ENCODE assay signal across 9 mouse cellular contexts in the genomic region with DNA sequence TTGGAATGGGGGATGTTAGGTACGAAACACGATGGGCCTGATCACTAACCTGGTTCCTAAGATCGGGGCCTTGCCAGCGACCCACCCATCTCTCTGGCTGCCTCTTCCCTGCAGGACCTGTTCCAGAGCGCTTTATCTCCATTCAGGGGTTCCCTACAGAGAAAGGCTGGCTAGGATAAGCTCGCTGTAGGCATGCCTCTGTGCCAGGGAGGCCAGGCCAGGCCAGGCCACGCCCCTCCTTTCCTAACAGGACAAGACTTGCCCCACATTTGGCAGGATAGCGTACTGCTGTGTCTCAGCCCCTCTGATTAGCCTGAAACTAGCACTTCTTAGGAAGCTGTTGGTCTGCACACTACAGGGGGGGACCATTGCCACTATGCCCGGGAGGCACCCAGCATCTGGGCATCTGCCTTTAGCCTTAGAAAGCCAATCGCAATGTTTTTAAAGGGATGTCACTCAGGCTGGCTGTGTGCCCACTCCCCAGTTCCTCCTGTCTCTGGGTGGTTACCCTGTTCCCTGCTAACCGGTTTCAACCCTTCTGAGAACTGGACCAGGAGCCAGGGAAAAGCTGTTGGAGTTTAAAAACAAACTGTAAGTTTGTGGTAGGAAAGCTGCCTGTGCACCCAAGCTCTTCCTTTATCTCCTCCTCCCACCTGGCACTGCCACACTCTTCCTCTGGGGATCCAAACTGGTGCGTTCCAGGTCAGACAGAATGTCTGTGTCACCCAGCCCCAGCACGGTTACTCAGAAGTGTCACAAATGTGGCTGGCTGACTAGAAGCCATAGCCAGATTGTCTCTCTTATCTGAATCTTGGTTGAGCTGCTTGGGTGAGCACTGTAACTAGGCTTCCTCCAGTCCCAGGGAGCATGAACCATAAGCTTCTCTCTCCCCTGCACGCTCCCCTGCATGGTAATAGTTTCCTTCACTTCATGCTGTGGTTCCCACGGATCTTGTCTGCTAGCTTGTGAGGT. TPM values are rescaled to one million over a fixed set of nuclear protein-coding genes. Genes with fewer than 3 reads are reported as not detected.
A peak's percentile ranks its signal among the peaks of the same experiment; 100 is the strongest.
DNase-seq lines count a peak whose midpoint lies in the region; ATAC-seq and TF ChIP-seq lines count a peak whose summit lies in the region.
"Had no signal": no experiment of that assay in that cellular context is flagged by ENCODE, and none has a peak within 500 bp of the region (broad histone marks: within the 10 kb centered on the region; RNA-seq: fewer than 3 reads in every experiment).

No protein-coding gene starts in this region.

- peaks cover 8% of the 10 kb centered on the region for H3K4me1 ChIP-seq in hindbrain, embryonic 16.5 days (ENCODE audit: control insufficient read depth, insufficient read depth, low read depth, low read length)
- H3K4me1 ChIP-seq in liver, postnatal 0 days (ENCODE audit: insufficient read depth) = peaks cover 37% of the 10 kb centered on the region

- no peaks in the 10 kb centered on the region for H3K36me3 ChIP-seq in hindbrain, embryonic 16.5 days (ENCODE audit: control insufficient read depth, insufficient read depth, low read length)
- peaks cover 17% of the 10 kb centered on the region for H3K36me3 ChIP-seq in liver, postnatal 0 days (replicated peaks; ENCODE audit: insufficient read depth, low read length)

- H3K27me3 ChIP-seq in hindbrain, embryonic 16.5 days (replicated peaks; ENCODE audit: control insufficient read depth, insufficient read depth, low read length) = no peaks in the 10 kb centered on the region
- H3K27me3 ChIP-seq in liver, postnatal 0 days (ENCODE audit: insufficient read depth, low read length) = no peaks in the 10 kb centered on the region
- H3K27me3 ChIP-seq: CH12.LX had no signal

- no peaks in the 10 kb centered on the region for H3K9me3 ChIP-seq in hindbrain, embryonic 16.5 days (ENCODE audit: control insufficient read depth, low read length)
- H3K9me3 ChIP-seq in liver, postnatal 0 days (ENCODE audit: low read length) = no peaks in the 10 kb centered on the region

- TF ChIP-seq CTCF in liver, postnatal 0 days (IDR thresholded peaks at IDR 0.05; ENCODE audit: low read depth) = no peak

- peak; percentile 65 for ATAC-seq in hindbrain, embryonic 16.5 days
- ATAC-seq in liver, postnatal 0 days = peak; percentile 85

- no peak overlapping the region for H3K4me3 ChIP-seq in hindbrain, embryonic 16.5 days (ENCODE audit: low read length)
- H3K4me3 ChIP-seq in liver, postnatal 0 days (ENCODE audit: low read depth, low read length) = no peak overlapping the region

- peak; percentile 88 for TF ChIP-seq EP300 in liver, postnatal 0 days (IDR thresholded peaks at IDR 0.05; ENCODE audit: low read depth)

- WGBS in hindbrain, embryonic 16.5 days = 55% methylated on average over 15 of the region's 15 CpGs
- WGBS in liver, postnatal 0 days (ENCODE audit: insufficient replicate concordance) = 49% methylated on average over 15 of the region's 15 CpGs

- DNase-seq in cerebellum, postnatal 10 days = peak; percentile 74 to 82
- DNase-seq in cerebellum, postnatal 36 days = no peak
- DNase-seq in 416B (ENCODE audit: low read depth) = peak; percentile 14
- DNase-seq in fat pad, adult 2 months (ENCODE audit: extremely low read depth, low read depth, low spot score) = peak; percentile 43
- peak; percentile 83 for DNase-seq in liver, postnatal 0 days
- DNase-seq in testis, postnatal 10 days (ENCODE audit: low spot score) = peak; percentile 60
- no peak for DNase-seq in embryo, embryonic 9.5 days (ENCODE audit: extremely low spot score)

- H3K27ac ChIP-seq in hindbrain, embryonic 16.5 days (ENCODE audit: low read depth, low read length) = no peak overlapping the region; the same call in 1 of the 2 replicates
- H3K27ac ChIP-seq in liver, postnatal 0 days (ENCODE audit: low read depth) = peak overlapping the region; percentile 98

- H3K9ac ChIP-seq in hindbrain, embryonic 16.5 days (ENCODE audit: low read depth, low read length) = no peak overlapping the region
- peak overlapping the region; percentile 43 for H3K9ac ChIP-seq in liver, postnatal 0 days (replicated peaks)

- H3K4me2 ChIP-seq in hindbrain, embryonic 16.5 days (ENCODE audit: low read length) = no peak overlapping the region
- H3K4me2 ChIP-seq in liver, postnatal 0 days (ENCODE audit: low read depth, low read length) = peak overlapping the region; percentile 44

RNA-seq across cellular contexts. Expression of gene Gpr68, which starts 50.9 kb away (rescaled TPM):
- 6.3 and 6.8 TPM in 2 replicates for polyA plus RNA-seq in hindbrain, embryonic 16.5 days (2015; fragmentation: Nextera tagmentation; extraction: Ambion mirVana)
- polyA plus RNA-seq in liver, postnatal 0 days (2015; fragmentation: Nextera tagmentation; extraction: Ambion mirVana) = 0.12 and 0.33 TPM in 2 replicates

Comparison
In these comparisons a context has a peak if more than half of its experiments do, and no peak if none do; other contexts are left out.
1. DNase-seq: peak in cerebellum, postnatal 10 days (2 of 2), 416B (single experiment), fat pad, adult 2 months (single experiment), liver, postnatal 0 days (single experiment) and testis, postnatal 10 days (single experiment); none in cerebellum, postnatal 36 days (0 of 2) and embryo, embryonic 9.5 days (single experiment).